3 mouse cellular contexts compared by ENCODE assay signal in genomic region chr1:46380641-46381040, GRCm38 (mm10). TPM values are rescaled to one million over a fixed set of nuclear protein-coding genes. Genes with fewer than 3 reads are reported as not detected.
"Had no signal": no experiment of that assay in that cellular context is flagged by ENCODE, and none has a peak within 500 bp of the region (broad histone marks: within the 10 kb centered on the region; RNA-seq: fewer than 3 reads in every experiment).

No protein-coding gene starts in this region.

RNA-seq across cellular contexts. Expression of gene Dnah7c, which starts 44.8 kb away (rescaled TPM):
- polyA plus RNA-seq: inflammation-experienced regulatory T-cells, adult 6 months; intestine, postnatal 0 days; large intestine, adult 2 months had no signal
